Comparison of ENCODE assay signal across 8 mouse cellular contexts in genomic region chr3:148959327-148960025, GRCm38 (mm10). TPM values are rescaled to one million over a fixed set of nuclear protein-coding genes. Genes with fewer than 3 reads are reported as not detected.
DNase-seq lines count a peak whose midpoint lies in the region; ATAC-seq and TF ChIP-seq lines count a peak whose summit lies in the region.

No protein-coding gene starts in this region.

- no peak for DNase-seq in frontal cortex, adult 2 months (ENCODE audit: extremely low spot score in 1 of 2, low spot score in 1 of 2)
- peak; percentile 55 to 58 for DNase-seq in heart, adult 9 months (ENCODE audit: low spot score in 2 of 2)
- peak; percentile 69 for DNase-seq in kidney, adult 2 months
- DNase-seq in lung, adult 2 months, result peak; percentile 39
- DNase-seq in frontal cortex, postnatal 36 days (ENCODE audit: low spot score in 2 of 2), result no peak

- H3K4me3 ChIP-seq in kidney, adult 2 months (ENCODE audit: insufficient read depth, low read depth, low read length), result peak overlapping the region; percentile 42
- peak overlapping the region; percentile 22 for H3K4me3 ChIP-seq in lung, adult 2 months (replicated peaks; ENCODE audit: extremely low read depth, low read depth, low read length)

- peak; percentile 50 for ATAC-seq in frontal cortex, adult (ENCODE audit: low TSS enrichment)
- peak; percentile 91 for ATAC-seq in common myeloid progenitor, adult 5-6 weeks (replicated peaks; ENCODE audit: low read depth, poor library complexity, severe bottlenecking)
- peak; percentile 44; the same call in 1 of the 2 replicates for ATAC-seq in neutrophil, adult 5-6 weeks (ENCODE audit: extremely low read depth, insufficient number of reproducible peaks, low FRiP score, poor library complexity, severe bottlenecking)

- WGBS in kidney, adult 2 months, result 5% methylated on average over 15 of the region's 15 CpGs
- 5% methylated on average over 15 of the region's 15 CpGs for WGBS in lung, adult 2 months

- H3K27ac ChIP-seq in kidney, adult 2 months (ENCODE audit: insufficient read depth, low read depth, low read length), result no peak overlapping the region

- TF ChIP-seq CTCF in kidney, adult 2 months (conservative IDR thresholded peaks at IDR 0.05; ENCODE audit: insufficient read depth, insufficient read length, low read depth, low read length), result no peak
- no peak for TF ChIP-seq CTCF in lung, adult 2 months (IDR thresholded peaks at IDR 0.05; ENCODE audit: insufficient read depth, low read length)

- TF ChIP-seq POLR2A in kidney, adult 2 months (IDR thresholded peaks at IDR 0.05; ENCODE audit: low read depth, low read length), result no peak
- TF ChIP-seq POLR2A in lung, adult 2 months (IDR thresholded peaks at IDR 0.05; ENCODE audit: borderline replicate concordance, extremely low read depth, low read depth, low read length), result no peak

- H3K4me1 ChIP-seq in kidney, adult 2 months (ENCODE audit: control insufficient read depth, insufficient read depth, low read length), result peaks cover 16% of the 10 kb centered on the region; the same call in 1 of the 2 replicates
- H3K4me1 ChIP-seq in lung, adult 2 months (ENCODE audit: control insufficient read depth, insufficient read depth, low read length), result peaks cover 6% of the 10 kb centered on the region

- H3K36me3 ChIP-seq in kidney, adult 2 months (ENCODE audit: control insufficient read depth, insufficient read depth, low read length), result no peaks in the 10 kb centered on the region

- no peaks in the 10 kb centered on the region for H3K27me3 ChIP-seq in kidney, adult 2 months (replicated peaks; ENCODE audit: control insufficient read depth, insufficient read depth, low read length)

RNA-seq across cellular contexts. Expression of gene Adgrl2, which starts 30.9 kb away (rescaled TPM):
- polyA plus RNA-seq in frontal cortex, adult 2 months (2012; rRNA removed), result 57.9 and 65.7 TPM in 2 replicates
- 27.9 and 34.7 TPM in 2 replicates for total RNA-seq in common myeloid progenitor, adult 5-6 weeks (2017)
- polyA plus RNA-seq in kidney, adult 2 months (2012; rRNA removed), result 22.4 and 25.7 TPM in 2 replicates
- polyA plus RNA-seq in lung, adult 2 months (2012; rRNA removed), result 92.7 and 94.3 TPM in 2 replicates
- total RNA-seq in neutrophil, adult 5-6 weeks (2017), result 0.74 and 0.81 TPM in 2 replicates

Comparison
In these comparisons a context has a peak if more than half of its experiments do, and no peak if none do; other contexts are left out.
1. DNase-seq: peak in heart, adult 9 months (2 of 2), kidney, adult 2 months (single experiment) and lung, adult 2 months (single experiment); none in frontal cortex, adult 2 months (0 of 2) and frontal cortex, postnatal 36 days (0 of 2).
2. Peak in every context shown above with its lines, with median percentiles within 50 percentile points of each other: ATAC-seq.